Mouse (Mus musculus): ENCODE results near the gene Bean1. TPM values are rescaled to one million over a fixed set of nuclear protein-coding genes. Genes with fewer than 3 reads are reported as not detected.

Gene Bean1
- polyA plus RNA-seq, 1 experiment from 2014 or later, result 0.62 TPM

- Histone ChIP-seq H3K27ac (replicated peaks; ENCODE audit: low read depth, low read length) (no peak overlapping the region), H3K27me3 (ENCODE audit: control insufficient read depth, insufficient read depth, low read length) (no peaks in the 10 kb centered on the region), H3K9ac (replicated peaks; ENCODE audit: low read length) (no peak overlapping the region), H3K9me3 (replicated peaks; ENCODE audit: control insufficient read depth, low read length) (no peaks in the 10 kb centered on the region), H3K4me2 (ENCODE audit: low read depth, low read length) (no peak overlapping the region), H3K36me3 (replicated peaks; ENCODE audit: control insufficient read depth, insufficient read depth, low read depth, low read length) (no peaks in the 10 kb centered on the region), H3K4me1 (ENCODE audit: control insufficient read depth, insufficient read depth, low read length) (no peaks in the 10 kb centered on the region), H3K4me3 (ENCODE audit: low read depth, low read length) (no peak overlapping the region)
- no peak for DNase-seq (ENCODE audit: low spot score)
- ATAC-seq (replicated peaks; ENCODE audit: insufficient number of reproducible peaks, low FRiP score, low TSS enrichment, low read depth), result no peak
- WGBS, result 89% methylated on average over 15 of the region's 15 CpGs
These were observed 23.3 kb upstream of the Bean1 start for GRCm38 (mm10) chr8:104146717-104147494.

GRCm38 (mm10) chr8:104147947-104148346, 22.3 kb upstream of the Bean1 start:
- Histone ChIP-seq H3K9ac (replicated peaks; ENCODE audit: low read length) (no peak overlapping the region), H3K4me1 (ENCODE audit: control insufficient read depth, insufficient read depth, low read length) (no peaks in the 10 kb centered on the region), H3K4me2 (ENCODE audit: low read depth, low read length) (no peak overlapping the region), H3K4me3 (ENCODE audit: low read depth, low read length) (no peak overlapping the region), H3K36me3 (replicated peaks; ENCODE audit: control insufficient read depth, insufficient read depth, low read depth, low read length) (no peaks in the 10 kb centered on the region), H3K27me3 (ENCODE audit: control insufficient read depth, insufficient read depth, low read length) (no peaks in the 10 kb centered on the region), H3K9me3 (replicated peaks; ENCODE audit: control insufficient read depth, low read length) (no peaks in the 10 kb centered on the region), H3K27ac (replicated peaks; ENCODE audit: low read depth, low read length) (no peak overlapping the region)
- ATAC-seq (replicated peaks; ENCODE audit: insufficient number of reproducible peaks, low FRiP score, low TSS enrichment, low read depth) (no peak), DNase-seq (ENCODE audit: low spot score) (no peak)
- 97% methylated on average over 2 of the region's 2 CpGs for whole genome bisulfite sequencing

- Histone ChIP-seq H3K4me2 (ENCODE audit: low read depth, low read length) (no peak overlapping the region), H3K27ac (replicated peaks; ENCODE audit: low read depth, low read length) (no peak overlapping the region), H3K27me3 (ENCODE audit: control insufficient read depth, insufficient read depth, low read length) (no peaks in the 10 kb centered on the region), H3K4me1 (ENCODE audit: control insufficient read depth, insufficient read depth, low read length) (no peaks in the 10 kb centered on the region), H3K4me3 (ENCODE audit: low read depth, low read length) (no peak overlapping the region), H3K9me3 (replicated peaks; ENCODE audit: control insufficient read depth, low read length) (no peaks in the 10 kb centered on the region), H3K36me3 (replicated peaks; ENCODE audit: control insufficient read depth, insufficient read depth, low read depth, low read length) (no peaks in the 10 kb centered on the region), H3K9ac (replicated peaks; ENCODE audit: low read length) (no peak overlapping the region)
- DNase-seq (ENCODE audit: low spot score), result no peak
- 54% methylated on average over 5 of the region's 5 CpGs for WGBS
- no peak for ATAC-seq (replicated peaks; ENCODE audit: insufficient number of reproducible peaks, low FRiP score, low TSS enrichment, low read depth)
These were observed 9.5 kb upstream of the Bean1 start for GRCm38 (mm10) chr8:104160731-104161130.

- no peak overlapping the region for H3K27ac ChIP-seq (replicated peaks; ENCODE audit: low read depth, low read length)
- no peak overlapping the region for H3K9ac ChIP-seq (replicated peaks; ENCODE audit: low read length)
These were observed 781 bp upstream of the Bean1 start for GRCm38 (mm10) chr8:104169461-104169860.

GRCm38 (mm10) chr8:104171050-104171620, 893 bp downstream of the Bean1 start:
- DNase-seq (ENCODE audit: low spot score) (no peak), ATAC-seq (replicated peaks; ENCODE audit: insufficient number of reproducible peaks, low FRiP score, low TSS enrichment, low read depth) (0 out of 2 replicates have a peak, but pooled peaks have one; percentile 2)
- Histone ChIP-seq H3K36me3 (replicated peaks; ENCODE audit: control insufficient read depth, insufficient read depth, low read depth, low read length) (no peaks in the 10 kb centered on the region), H3K27me3 (ENCODE audit: control insufficient read depth, insufficient read depth, low read length) (peaks cover 37% of the 10 kb centered on the region), H3K4me3 (ENCODE audit: low read depth, low read length) (peak overlapping the region; percentile 66), H3K4me2 (ENCODE audit: low read depth, low read length) (peak overlapping the region; percentile 99), H3K27ac (replicated peaks; ENCODE audit: low read depth, low read length) (no peak overlapping the region), H3K9me3 (replicated peaks; ENCODE audit: control insufficient read depth, low read length) (no peaks in the 10 kb centered on the region; the same call in 1 of the 2 replicates), H3K9ac (replicated peaks; ENCODE audit: low read length) (peak overlapping the region; percentile 71), H3K4me1 (ENCODE audit: control insufficient read depth, insufficient read depth, low read length) (no peaks in the 10 kb centered on the region; the same call in 1 of the 2 replicates)
- WGBS, result 7% methylated on average over 20 of the region's 32 CpGs

More at GRCm38 (mm10) chr8:104169461-104169860, 781 bp upstream of the Bean1 start:
- Histone ChIP-seq H3K36me3 (replicated peaks; ENCODE audit: control insufficient read depth, insufficient read depth, low read depth, low read length) (no peaks in the 10 kb centered on the region), H3K9me3 (replicated peaks; ENCODE audit: control insufficient read depth, low read length) (no peaks in the 10 kb centered on the region; the same call in 1 of the 2 replicates), H3K4me3 (ENCODE audit: low read depth, low read length) (no peak overlapping the region), H3K4me1 (ENCODE audit: control insufficient read depth, insufficient read depth, low read length) (no peaks in the 10 kb centered on the region; the same call in 1 of the 2 replicates), H3K4me2 (ENCODE audit: low read depth, low read length) (no peak overlapping the region), H3K27me3 (ENCODE audit: control insufficient read depth, insufficient read depth, low read length) (peaks cover 37% of the 10 kb centered on the region)
- 75% methylated on average over 3 of the region's 3 CpGs for WGBS
- DNase-seq (ENCODE audit: low spot score), result no peak
- ATAC-seq (replicated peaks; ENCODE audit: insufficient number of reproducible peaks, low FRiP score, low TSS enrichment, low read depth), result no peak

GRCm38 (mm10) chr8:104172420-104172819, 2.2 kb downstream of the Bean1 start:
- no peaks in the 10 kb centered on the region; the same call in 1 of the 2 replicates for H3K9me3 ChIP-seq (replicated peaks; ENCODE audit: control insufficient read depth, low read length)
- no peak for DNase-seq (ENCODE audit: low spot score)
- H3K9ac ChIP-seq (replicated peaks; ENCODE audit: low read length), result no peak overlapping the region
- no peak for ATAC-seq (replicated peaks; ENCODE audit: insufficient number of reproducible peaks, low FRiP score, low TSS enrichment, low read depth)
- no peak overlapping the region for H3K27ac ChIP-seq (replicated peaks; ENCODE audit: low read depth, low read length)
- H3K4me1 ChIP-seq (ENCODE audit: control insufficient read depth, insufficient read depth, low read length), result no peaks in the 10 kb centered on the region; the same call in 1 of the 2 replicates
- H3K27me3 ChIP-seq (ENCODE audit: control insufficient read depth, insufficient read depth, low read length), result peaks cover 37% of the 10 kb centered on the region
- WGBS, result 84% methylated on average over 6 of the region's 6 CpGs
- no peak overlapping the region for H3K4me2 ChIP-seq (ENCODE audit: low read depth, low read length)
- no peak overlapping the region for H3K4me3 ChIP-seq (ENCODE audit: low read depth, low read length)
- H3K36me3 ChIP-seq (replicated peaks; ENCODE audit: control insufficient read depth, insufficient read depth, low read depth, low read length), result no peaks in the 10 kb centered on the region

- ATAC-seq (replicated peaks; ENCODE audit: insufficient number of reproducible peaks, low FRiP score, low TSS enrichment, low read depth) (no peak), DNase-seq (ENCODE audit: low spot score) (no peak)
- 73% methylated on average over 8 of the region's 8 CpGs for WGBS
These were observed 5.7 kb downstream of the Bean1 start for GRCm38 (mm10) chr8:104175848-104176527.

More at GRCm38 (mm10) chr8:104175848-104176527, 5.7 kb downstream of the Bean1 start:
- H3K9ac ChIP-seq (replicated peaks; ENCODE audit: low read length), result no peak overlapping the region
- no peaks in the 10 kb centered on the region; the same call in 1 of the 2 replicates for H3K9me3 ChIP-seq (replicated peaks; ENCODE audit: control insufficient read depth, low read length)
- no peak overlapping the region for H3K27ac ChIP-seq (replicated peaks; ENCODE audit: low read depth, low read length)
- no peak overlapping the region for H3K4me3 ChIP-seq (ENCODE audit: low read depth, low read length)
- H3K4me2 ChIP-seq (ENCODE audit: low read depth, low read length), result no peak overlapping the region
- peaks cover 21% of the 10 kb centered on the region for H3K27me3 ChIP-seq (ENCODE audit: control insufficient read depth, insufficient read depth, low read length)
- no peaks in the 10 kb centered on the region for H3K36me3 ChIP-seq (replicated peaks; ENCODE audit: control insufficient read depth, insufficient read depth, low read depth, low read length)
- H3K4me1 ChIP-seq (ENCODE audit: control insufficient read depth, insufficient read depth, low read length), result no peaks in the 10 kb centered on the region

Data from embryonic facial prominence, embryonic 11.5 days (tissue).